Mouse (Mus musculus) heart, embryonic 14.5 days (tissue): Measurements from ENCODE around the gene Grid1. TPM values are rescaled to one million over a fixed set of nuclear protein-coding genes. Genes with fewer than 3 reads are reported as not detected.

Experiments
- ATAC-seq: fragments of 200-750 bp; cut with Nextera tagmentation; 2 replicates; pipeline ENCODE4 v1.8.0; 2017; ENCODE audit warnings: low read depth, moderate TSS enrichment; ENCODE audit not compliant: insufficient number of reproducible peaks, insufficient read depth, low FRiP score
- H3K27ac ChIP-seq, 2 experiments: fragments of 200-500 bp in 1 of 2; fragments of 300-500 bp in 1 of 2; sonication (generic) in 1 of 2; replicated peaks in 1 of 2; 2 replicates each; pipeline ENCODE4 v1.5.1; 2012 to 2014; ENCODE audit warnings: low read depth in 2 of 2, low read length in 2 of 2, control low read depth in 1 of 2, mild to moderate bottlenecking in 1 of 2, mixed read lengths in 1 of 2; ENCODE audit not compliant: control insufficient read depth in 1 of 2, insufficient read depth in 1 of 2
- H3K27me3 ChIP-seq: fragments of 300-500 bp; sonication (generic); 2 replicates; pipeline ENCODE4 v1.6.1; 2014; ENCODE audit warnings: mild to moderate bottlenecking, low read length, control low read depth; ENCODE audit not compliant: control insufficient read depth, insufficient read depth
- H3K36me3 ChIP-seq: fragments of 300-500 bp; sonication (generic); 2 replicates; pipeline ENCODE4 v1.6.1; 2014; ENCODE audit warnings: mild to moderate bottlenecking, control low read depth, low read length, mixed read lengths; ENCODE audit not compliant: control insufficient read depth, insufficient read depth
- H3K4me1 ChIP-seq, 2 experiments: fragments of 200-500 bp in 1 of 2; fragments of 300-500 bp in 1 of 2; sonication (generic) in 1 of 2; 2 replicates each; pipeline ENCODE4 v1.6.1; 2012 to 2014; ENCODE audit warnings: low read length in 2 of 2, control low read depth in 1 of 2, mixed read lengths in 1 of 2; ENCODE audit not compliant: control insufficient read depth in 2 of 2, insufficient read depth in 2 of 2
- H3K4me2 ChIP-seq: fragments of 300-500 bp; sonication (generic); 2 replicates; pipeline ENCODE4 v1.6.1; 2014; ENCODE audit warnings: mild to moderate bottlenecking, low read length
- H3K4me3 ChIP-seq, 2 experiments: fragments of 200-500 bp in 1 of 2; fragments of 300-500 bp in 1 of 2; sonication (generic) in 1 of 2; 2 replicates each; pipeline ENCODE4 v1.5.1; 2012 to 2014; ENCODE audit warnings: low read length in 2 of 2, mild to moderate bottlenecking in 2 of 2, control low read depth in 1 of 2, low read depth in 1 of 2, moderate library complexity in 1 of 2; ENCODE audit not compliant: control insufficient read depth in 1 of 2, insufficient read depth in 1 of 2
- H3K9ac ChIP-seq: fragments of 300-500 bp; sonication (generic); 2 replicates; pipeline ENCODE4 v1.6.1; 2014; ENCODE audit warnings: mild to moderate bottlenecking, low read length
- H3K9me3 ChIP-seq: fragments of 300-500 bp; sonication (generic); 2 replicates; pipeline ENCODE4 v1.6.1; 2016; ENCODE audit warnings: low read length, control low read depth; ENCODE audit not compliant: control insufficient read depth
- WGBS: fragments of 180-500 bp; shearing (Covaris S2); extraction: QIAGEN DNeasy Blood & Tissue Kit; methylation state at CpG from one replicate; pipeline ENCODE4 v1.1.7; 2014; 5-methylcytosine and 5-hydroxymethylcytosine counted together
- polyA plus RNA-seq: library from polyadenylated mRNA; unstranded; fragments of >200 nt; fragmentation: Nextera tagmentation; extraction: Ambion mirVana; gene quantifications from 2 replicates; pipeline ENCODE4 v1.2.1, GENCODE M21; 2014

Grid1 gene
- polyA plus RNA-seq, 1 experiment from 2014 or later: 0.46 TPM

DNA sequence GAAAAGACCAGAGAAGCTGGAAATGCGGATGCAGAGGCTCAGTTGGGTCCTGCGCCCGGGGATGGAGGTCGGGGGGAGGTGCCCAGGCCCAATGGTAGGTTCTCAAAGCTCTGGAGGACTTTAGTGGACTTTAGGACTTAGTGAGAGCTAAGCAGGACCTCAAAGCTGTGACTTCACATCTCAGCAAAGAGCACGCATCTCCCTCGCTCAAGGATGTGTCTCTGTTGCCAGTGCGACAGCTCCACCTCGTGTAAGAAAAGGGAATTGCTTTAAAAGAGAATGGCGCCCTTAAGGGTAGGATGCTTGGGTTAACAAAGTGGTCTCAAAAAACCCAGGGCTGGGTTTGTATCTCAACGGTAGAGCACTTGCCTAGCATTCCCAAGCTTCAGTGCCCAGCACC, 42.1 kb upstream of the Grid1 start:
- peaks cover 8% of the 10 kb centered on the region; the same call in 1 of the 2 replicates for H3K9me3 ChIP-seq
- no peaks in the 10 kb centered on the region for H3K27me3 ChIP-seq
- H3K36me3 ChIP-seq: no peaks in the 10 kb centered on the region
- H3K4me3 ChIP-seq: no peak overlapping the region
- no peak overlapping the region for H3K27ac ChIP-seq
- ATAC-seq: no peak
- H3K4me2 ChIP-seq: no peak overlapping the region
- H3K4me1 ChIP-seq: no peaks in the 10 kb centered on the region
- H3K9ac ChIP-seq: no peak overlapping the region
- WGBS: 14% methylated on average over 10 of the region's 10 CpGs

DNA sequence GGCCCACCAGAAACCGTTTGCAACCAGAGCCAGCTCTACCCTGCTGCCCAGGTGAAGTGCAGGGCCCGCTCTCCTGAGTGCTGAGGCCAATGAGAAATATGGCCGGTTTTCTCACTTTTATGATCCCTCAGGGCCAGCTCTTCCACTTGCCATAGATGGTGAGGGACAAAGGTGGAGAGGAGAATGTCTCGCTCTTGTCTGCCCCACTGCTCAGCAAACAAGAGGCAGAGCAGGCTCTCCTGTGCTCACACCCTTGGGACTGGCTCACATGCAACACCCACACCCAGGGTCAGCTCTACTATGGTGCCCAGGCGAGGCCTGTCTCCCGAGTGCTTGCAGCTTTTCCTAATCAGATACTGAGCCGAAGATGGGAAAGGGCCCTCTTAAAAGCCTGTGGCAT, 41.1 kb upstream of the Grid1 start:
- ATAC-seq: no peak
- Histone ChIP-seq H3K4me3 (no peak overlapping the region), H3K27me3 (no peaks in the 10 kb centered on the region), H3K27ac (no peak overlapping the region), H3K9ac (no peak overlapping the region), H3K4me2 (no peak overlapping the region), H3K36me3 (no peaks in the 10 kb centered on the region), H3K9me3 (peaks cover 8% of the 10 kb centered on the region; the same call in 1 of the 2 replicates), H3K4me1 (no peaks in the 10 kb centered on the region)
- WGBS: 71% methylated on average over 7 of the region's 7 CpGs

DNA sequence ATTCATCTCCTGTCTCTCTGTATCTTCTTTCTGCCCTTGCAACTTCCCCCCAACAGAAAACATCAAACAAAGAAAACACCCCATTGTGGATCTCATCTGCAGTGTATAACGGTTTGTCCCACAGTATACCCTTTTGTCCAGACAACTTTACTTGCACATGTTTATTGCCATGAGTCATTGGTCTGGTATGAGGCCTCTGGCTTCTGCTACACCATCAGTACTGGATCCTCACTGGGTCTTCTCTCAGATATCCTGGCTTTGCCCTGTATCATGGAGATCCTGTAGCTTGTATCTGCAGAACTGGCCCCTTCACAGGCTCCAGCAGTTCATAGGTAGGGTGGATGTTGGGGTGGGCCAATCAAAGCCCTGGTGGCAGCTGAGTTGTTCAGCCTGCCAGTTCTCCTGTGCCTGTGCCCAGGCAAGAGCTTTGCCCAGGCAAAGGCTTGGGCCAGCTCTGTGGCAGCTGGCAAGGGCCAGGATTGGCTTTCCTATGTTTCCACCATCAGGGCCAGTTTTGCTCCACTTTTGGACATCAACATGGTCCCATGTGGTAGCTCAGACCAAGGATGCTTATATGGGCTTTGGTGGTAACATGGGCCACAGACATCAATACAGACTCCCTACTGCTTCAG, 26.4 kb upstream of the Grid1 start:
- peaks cover 4% of the 10 kb centered on the region; the same call in 1 of the 2 replicates for H3K9me3 ChIP-seq
- H3K36me3 ChIP-seq: no peaks in the 10 kb centered on the region
- no peak overlapping the region for H3K9ac ChIP-seq
- 56% methylated on average over 1 of the region's 1 CpGs for WGBS
- H3K27ac ChIP-seq: no peak overlapping the region
- H3K4me2 ChIP-seq: no peak overlapping the region
- ATAC-seq: no peak
- H3K27me3 ChIP-seq: no peaks in the 10 kb centered on the region
- H3K4me1 ChIP-seq: no peaks in the 10 kb centered on the region
- no peak overlapping the region for H3K4me3 ChIP-seq

DNA sequence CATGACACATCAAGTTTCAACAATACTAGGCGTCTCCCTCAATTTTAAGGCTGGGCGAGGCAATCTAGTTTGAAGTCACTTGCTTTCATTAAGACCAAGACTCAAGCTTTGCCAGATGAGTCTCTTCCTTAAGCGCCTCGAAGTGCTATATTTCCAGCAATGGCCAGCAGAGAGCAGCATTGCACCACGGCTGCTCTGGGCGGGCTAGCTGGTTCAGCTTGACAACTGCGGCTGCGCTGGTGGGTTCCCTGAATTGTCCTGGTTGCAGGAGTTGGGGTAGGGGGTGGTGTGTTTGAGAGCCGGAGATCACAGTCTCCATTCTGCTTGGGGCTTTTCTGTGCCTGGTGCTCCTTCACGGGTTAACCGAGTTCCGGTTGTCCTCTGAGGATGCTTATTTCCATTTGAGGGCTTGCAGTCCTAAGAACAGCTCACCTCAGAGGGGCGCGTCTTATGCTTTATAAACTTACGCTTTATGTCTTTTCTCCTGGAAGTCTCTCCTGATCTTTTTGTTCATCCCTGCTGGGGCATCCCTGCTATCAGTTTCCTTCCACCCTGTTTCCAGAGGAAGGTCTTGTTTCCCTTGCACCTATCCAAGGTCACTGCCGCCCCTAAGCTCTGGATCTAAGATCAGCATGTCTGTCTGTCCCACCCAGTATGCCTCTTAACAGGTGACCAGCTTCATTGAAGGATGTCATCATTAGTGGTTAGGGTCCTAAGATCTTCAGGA, 9.0 kb upstream of the Grid1 start:
- peaks cover 44% of the 10 kb centered on the region for H3K27me3 ChIP-seq
- no peak overlapping the region for H3K9ac ChIP-seq
- H3K4me2 ChIP-seq: peak overlapping the region; percentile 4; the same call in 1 of the 2 replicates
- no peaks in the 10 kb centered on the region for H3K9me3 ChIP-seq
- H3K4me3 ChIP-seq: no peak overlapping the region
- ATAC-seq: no peak
- H3K27ac ChIP-seq: no peak overlapping the region
- 20% methylated on average over 16 of the region's 16 CpGs for WGBS
- H3K36me3 ChIP-seq: no peaks in the 10 kb centered on the region
- no peaks in the 10 kb centered on the region for H3K4me1 ChIP-seq

DNA sequence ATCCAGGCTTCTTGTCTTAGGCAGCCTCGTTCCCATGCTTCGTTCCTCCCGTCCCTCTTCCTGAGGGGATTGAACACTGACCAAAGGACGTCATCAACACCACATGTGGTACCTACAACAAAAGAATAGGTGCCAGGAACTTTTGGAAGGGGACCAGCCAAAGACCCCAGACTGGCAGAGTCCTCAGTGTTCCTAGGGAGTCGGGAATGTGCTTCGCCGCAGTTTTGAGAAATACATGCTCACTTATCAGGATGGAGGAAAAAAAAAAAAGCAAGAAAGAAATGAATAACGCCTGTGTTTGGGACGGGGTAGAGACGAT, 8.5 kb upstream of the Grid1 start:
- no peak overlapping the region for H3K4me2 ChIP-seq
- no peak overlapping the region for H3K27ac ChIP-seq
- no peak overlapping the region for H3K4me3 ChIP-seq
- peaks cover 49% of the 10 kb centered on the region for H3K27me3 ChIP-seq
- no peaks in the 10 kb centered on the region for H3K9me3 ChIP-seq
- ATAC-seq: no peak
- no peaks in the 10 kb centered on the region for H3K36me3 ChIP-seq
- 63% methylated on average over 10 of the region's 10 CpGs for WGBS
- H3K4me1 ChIP-seq: no peaks in the 10 kb centered on the region
- H3K9ac ChIP-seq: no peak overlapping the region

DNA sequence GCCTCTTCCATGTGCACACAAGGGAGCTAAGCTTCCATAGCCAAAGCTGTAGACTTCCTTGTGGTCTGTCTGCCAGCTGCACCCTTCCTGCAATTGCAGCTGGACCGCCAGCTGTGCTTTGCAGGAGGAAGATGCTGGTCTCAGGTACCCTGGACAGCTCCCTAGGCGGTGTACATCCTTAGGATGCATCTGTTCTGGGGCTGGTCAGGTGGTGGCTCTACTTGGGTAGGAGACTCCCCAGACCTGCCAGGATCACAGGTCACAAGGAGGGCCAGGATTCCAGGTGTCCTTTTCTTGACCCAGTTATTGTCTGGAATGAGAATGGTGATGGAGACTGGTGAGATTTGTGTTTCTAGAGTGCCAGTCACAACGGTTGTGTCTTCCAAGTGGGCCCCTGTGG, 3.6 kb upstream of the Grid1 start:
- no peaks in the 10 kb centered on the region for H3K9me3 ChIP-seq
- H3K4me2 ChIP-seq: no peak overlapping the region
- no peak overlapping the region for H3K4me3 ChIP-seq
- peaks cover 88% of the 10 kb centered on the region for H3K27me3 ChIP-seq
- H3K9ac ChIP-seq: no peak overlapping the region
- no peak for ATAC-seq
- peaks cover 3 to 16% of the 10 kb centered on the region in 2 experiments; a peak in 3 of 4 replicates for H3K4me1 ChIP-seq
- 27% methylated on average over 3 of the region's 3 CpGs for WGBS
- no peak overlapping the region for H3K27ac ChIP-seq
- no peaks in the 10 kb centered on the region for H3K36me3 ChIP-seq

DNA sequence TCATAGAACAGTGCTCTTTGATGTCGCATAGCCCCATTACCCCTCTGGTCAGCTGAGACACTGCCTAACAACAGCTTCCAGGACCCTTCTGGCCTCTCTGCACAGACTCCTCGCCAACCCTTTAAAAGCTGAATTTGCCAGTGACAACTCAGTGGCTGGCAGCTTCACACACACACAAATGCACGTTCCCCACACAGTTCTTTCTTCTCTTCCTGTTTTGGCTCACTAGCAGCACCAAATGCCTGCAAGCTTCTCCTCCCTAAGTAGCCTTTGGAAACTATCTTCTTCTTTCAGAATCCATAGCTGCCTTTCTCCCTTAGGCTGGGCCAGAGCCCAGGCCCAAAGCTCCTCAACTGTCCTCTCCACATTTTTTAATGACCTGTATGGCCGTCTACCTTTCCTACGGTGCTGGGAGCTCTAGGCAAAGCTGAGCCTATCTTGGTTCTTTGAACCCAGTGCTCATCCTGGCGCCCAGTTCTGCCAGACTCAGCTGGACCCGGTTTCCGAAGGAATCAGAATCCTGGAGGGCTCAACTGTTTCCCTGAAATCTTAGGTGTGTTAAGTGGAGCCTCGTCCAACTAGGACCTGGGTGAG, 1.4 kb upstream of the Grid1 start:
- Histone ChIP-seq H3K4me2 (no peak overlapping the region), H3K27ac (no peak overlapping the region), H3K4me1 (peaks cover 5 to 24% of the 10 kb centered on the region in 2 experiments; a peak in 3 of 4 replicates), H3K9ac (no peak overlapping the region), H3K4me3 (peak overlapping the region in 1 of 2 experiments; percentile 56; a peak in 2 of 4 replicates), H3K36me3 (no peaks in the 10 kb centered on the region), H3K27me3 (peaks cover 95% of the 10 kb centered on the region), H3K9me3 (no peaks in the 10 kb centered on the region)
- ATAC-seq: no peak
- WGBS: 8% methylated on average over 9 of the region's 9 CpGs
